Mouse (Mus musculus) small intestine, adult 2 months (tissue): Measurements from ENCODE around the gene Ndufa3. TPM values are rescaled to one million over a fixed set of nuclear protein-coding genes. Genes with fewer than 3 reads are reported as not detected.

Experiments
- H3K27ac ChIP-seq: fragments of 200-500 bp; 2 replicates; pipeline ENCODE4 v1.5.1; 2012; ENCODE audit warnings: low read depth, low read length, control low read depth, inconsistent platforms; ENCODE audit not compliant: insufficient read depth
- H3K27me3 ChIP-seq: fragments of 200-500 bp; 2 replicates; pipeline ENCODE4 v1.6.1; 2012; ENCODE audit warnings: mild to moderate bottlenecking, moderate library complexity, low read length, inconsistent platforms; ENCODE audit not compliant: control insufficient read depth, insufficient read depth
- H3K36me3 ChIP-seq: fragments of 200-500 bp; 2 replicates; pipeline ENCODE4 v1.6.1; 2012; ENCODE audit warnings: mild to moderate bottlenecking, low read length, control low read depth, inconsistent platforms; ENCODE audit not compliant: control insufficient read depth, insufficient read depth
- H3K4me1 ChIP-seq: fragments of 200-500 bp; 2 replicates; pipeline ENCODE4 v1.6.1; 2012; ENCODE audit warnings: low read length, inconsistent platforms, mixed read lengths; ENCODE audit not compliant: control insufficient read depth, insufficient read depth, insufficient read length
- H3K4me3 ChIP-seq: fragments of 200-500 bp; 2 replicates; pipeline ENCODE4 v1.5.1; 2012; ENCODE audit warnings: low read depth, mild to moderate bottlenecking, control low read depth, inconsistent platforms, low read length, moderate library complexity
- CTCF ChIP-seq: fragments of 200-500 bp; IDR thresholded peaks from 2 replicates; pipeline ENCODE4 v1.5.1; 2012; ENCODE audit warnings: low read depth, mild to moderate bottlenecking, control low read depth, inconsistent platforms, low read length, moderate library complexity, mixed read lengths; ENCODE audit not compliant: insufficient replicate concordance, insufficient read length; ENCODE audit errors: extremely low read depth
- POLR2A ChIP-seq: fragments of 200-500 bp; IDR thresholded peaks from 2 replicates; pipeline ENCODE4 v1.6.1; 2012; ENCODE audit warnings: low read depth, mild to moderate bottlenecking, control low read depth, inconsistent platforms, low read length, moderate library complexity
- WGBS: fragments of 180-500 bp; shearing (Covaris S2); methylation state at CpG from one replicate; pipeline ENCODE4 v1.1.7; 2018; 5-methylcytosine and 5-hydroxymethylcytosine counted together
- polyA plus RNA-seq: library from polyadenylated mRNA; depleted of rRNA; stranded (reverse); fragments of >200 nt; gene quantifications from 2 replicates; pipeline ENCODE4 v1.2.3, GENCODE M21; 2012; rRNA removed

Gene Ndufa3
- polyA plus RNA-seq, 1 experiment: 337 TPM

DNA sequence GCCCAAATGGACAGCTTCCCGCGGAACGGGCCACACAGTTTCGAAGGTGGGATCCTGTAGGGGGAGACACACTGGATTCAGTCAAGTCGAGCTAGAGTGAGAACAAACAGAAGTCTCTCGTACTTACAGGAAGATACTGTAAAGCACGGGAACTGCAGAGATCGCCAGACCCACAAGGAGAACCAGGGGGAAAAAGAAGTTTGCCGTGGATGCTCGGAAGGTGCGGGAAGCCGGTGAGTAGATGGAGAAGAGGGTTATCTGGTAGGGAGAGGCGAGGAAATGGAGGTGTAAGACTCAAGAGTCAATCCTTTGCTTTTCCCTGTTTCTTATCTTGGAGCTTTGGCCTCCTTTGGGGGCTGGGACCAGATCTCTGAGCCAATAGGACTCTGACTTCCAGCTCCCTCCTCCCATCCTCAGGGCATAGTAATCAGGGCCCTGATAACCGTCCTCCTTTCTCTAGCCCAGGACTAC is 49.8 kb downstream of the Ndufa3 start:
- TF ChIP-seq POLR2A (no peak), CTCF (no peak)
- peak overlapping the region; percentile 26 for H3K4me3 ChIP-seq
- WGBS: 16% methylated on average over 14 of the region's 14 CpGs
- H3K27ac ChIP-seq: peak overlapping the region; percentile 1; the same call in 1 of the 2 replicates
- peaks cover 23% of the 10 kb centered on the region for H3K36me3 ChIP-seq
- peaks cover 14% of the 10 kb centered on the region for H3K4me1 ChIP-seq
- H3K27me3 ChIP-seq: no peaks in the 10 kb centered on the region

Other genes starting within 250 kb of the Ndufa3 start
- 0.60 and 0.77 TPM in 2 replicates for gene Cacng8, start 226.7 kb upstream of the Ndufa3 start, polyA plus RNA-seq
- 0.04 TPM in 1 of 2 replicates, not detected in the other for gene Cacng6, start 193.2 kb upstream of the Ndufa3 start, polyA plus RNA-seq
- gene Tarm1, start 114.7 kb upstream of the Ndufa3 start, polyA plus RNA-seq: not detected in 2 replicates
- 0.10 TPM in 1 of 2 replicates, not detected in the other for gene Oscar, start 1.2 kb upstream of the Ndufa3 start, polyA plus RNA-seq
- gene Tfpt, start 12.6 kb downstream of the Ndufa3 start, polyA plus RNA-seq: 2.2 and 6.9 TPM in 2 replicates
- 9.4 and 16.7 TPM in 2 replicates for gene Prpf31, start 12.6 kb downstream of the Ndufa3 start, polyA plus RNA-seq
- gene Cnot3, start 27.9 kb downstream of the Ndufa3 start, polyA plus RNA-seq: 48.3 and 88.2 TPM in 2 replicates
- gene Leng1, start 48.5 kb downstream of the Ndufa3 start, polyA plus RNA-seq: 2.4 and 5.1 TPM in 2 replicates
- 119 and 229 TPM in 2 replicates for gene Tmc4, start 60.2 kb downstream of the Ndufa3 start, polyA plus RNA-seq
- gene Tsen34, start 75.5 kb downstream of the Ndufa3 start, polyA plus RNA-seq: 50.3 and 92.2 TPM in 2 replicates
- gene Mboat7, start 76.2 kb downstream of the Ndufa3 start, polyA plus RNA-seq: 33.0 and 59.6 TPM in 2 replicates
- 1,258 and 1,397 TPM in 2 replicates for gene Rps9, start 86.6 kb downstream of the Ndufa3 start, polyA plus RNA-seq
- 4.7 and 5.2 TPM in 2 replicates for gene Pirb, start 103.0 kb downstream of the Ndufa3 start, polyA plus RNA-seq
- gene Gm15448, start 208.3 kb downstream of the Ndufa3 start, polyA plus RNA-seq: 0.11 and 0.18 TPM in 2 replicates
- gene Pira2, start 227.7 kb downstream of the Ndufa3 start, polyA plus RNA-seq: 0.41 and 0.83 TPM in 2 replicates